Mouse (Mus musculus) spleen, postnatal 14 days (tissue): ENCODE measurements at regions not wholly inside any gene's neighbourhood (a gene's known extent, or its start where the extent isn't known, plus 50 kb on each side); places are given as distances from the start of the nearest gene placed in this dataset.

Experiments
- DNase-seq, 2 experiments: peaks; one replicate each; pipeline ENCODE4 v3.0.0; 2021 to 2022; ENCODE audit warnings: low spot score in 2 of 2

DNA sequence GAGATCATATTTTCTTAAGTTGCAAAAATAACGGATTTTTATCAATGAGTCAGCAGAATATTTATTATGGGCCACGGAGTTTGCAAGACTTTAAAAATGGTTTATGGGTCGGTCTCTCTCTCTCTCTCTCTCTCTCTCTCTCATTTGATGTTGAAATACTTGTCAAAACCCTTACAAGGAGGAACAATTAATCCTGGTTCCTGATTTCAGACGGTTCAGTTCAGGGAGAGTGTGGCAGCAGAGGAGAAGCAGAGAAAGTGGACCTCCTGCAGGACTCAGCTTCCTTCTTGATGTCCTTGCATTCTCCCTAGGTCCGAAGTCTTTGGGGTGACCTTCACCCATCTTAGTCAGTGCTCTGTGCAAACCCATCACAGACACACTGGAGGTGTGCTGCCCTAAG, 57.4 kb upstream of the Nr5a2 start:
- DNase-seq = no peak

DNA sequence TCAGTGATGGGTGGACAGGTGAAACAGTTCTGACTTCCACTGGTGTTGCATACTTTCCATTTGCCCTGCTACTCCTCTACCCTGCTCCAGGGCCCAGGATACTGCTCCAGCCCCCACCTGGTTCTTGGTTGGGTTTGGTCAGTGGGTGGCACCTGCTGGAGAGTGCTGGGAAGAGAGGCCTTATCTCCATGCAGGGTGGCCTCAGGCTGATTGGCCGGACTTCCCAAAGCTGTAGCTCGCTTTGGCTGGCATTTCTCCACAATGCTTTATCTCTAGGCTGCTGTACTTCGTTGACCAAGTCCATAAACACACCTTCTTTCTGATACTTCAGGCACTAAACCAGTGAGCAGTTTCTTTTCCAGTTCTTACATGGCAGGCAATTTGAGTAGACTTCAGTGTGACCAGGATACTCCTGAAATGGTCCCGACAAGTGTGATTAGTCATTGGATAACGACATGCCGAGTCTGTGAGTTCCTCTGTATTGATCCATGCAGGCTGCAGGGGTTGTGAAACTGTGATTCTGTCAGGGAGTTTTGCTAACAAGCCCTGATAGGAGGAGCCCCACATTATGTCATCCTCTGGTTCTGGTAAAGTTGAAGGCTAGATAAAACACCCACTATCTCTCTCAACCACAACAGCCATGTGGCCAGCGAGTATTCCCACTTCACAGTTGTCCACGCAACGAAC, 50.1 kb upstream of the Nr5a2 start:
- no peak for DNase-seq
